Mouse (Mus musculus): ENCODE data around the gene Zfp950.
"Not testable (repeated sequence)": the region's sequence is repeated elsewhere in the genome, so short reads cannot be mapped to it uniquely, and the experiment has no call there.

Zfp950 gene

GRCm38 (mm10) chr19:61140342-61141206 is at the start of gene Zfp950:
TSS of gene Zfp950 (minus strand) at chr19:61140840.
- peak; percentile 89 to 90 for DNase-seq (ENCODE audit: low spot score in 2 of 2)

DNA sequence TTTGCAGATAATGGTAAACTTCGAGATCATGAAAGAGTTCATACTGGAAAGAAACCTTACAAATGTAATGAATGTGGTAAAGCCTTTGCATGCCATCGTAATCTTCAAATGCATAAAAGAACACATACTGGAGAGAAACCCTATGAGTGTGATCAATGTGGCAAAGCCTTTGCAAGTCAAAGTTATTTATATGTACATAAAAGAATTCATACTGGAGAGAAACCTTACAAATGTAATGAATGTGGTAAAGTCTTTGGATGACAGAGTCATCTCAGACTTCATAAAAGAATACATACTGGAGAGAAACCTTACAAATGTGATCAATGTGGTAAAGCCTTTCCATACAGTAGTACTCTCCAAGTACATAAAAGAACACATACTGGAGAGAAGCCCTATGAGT is 43.0 kb upstream of the Zfp950 start, which contains the start of gene Gm6020:
TSS of gene Gm6020 (plus strand) at position 301 of the 400 bp plus-strand sequence.
- not testable (repeated sequence) for DNase-seq (ENCODE audit: low spot score in 2 of 2)

DNA sequence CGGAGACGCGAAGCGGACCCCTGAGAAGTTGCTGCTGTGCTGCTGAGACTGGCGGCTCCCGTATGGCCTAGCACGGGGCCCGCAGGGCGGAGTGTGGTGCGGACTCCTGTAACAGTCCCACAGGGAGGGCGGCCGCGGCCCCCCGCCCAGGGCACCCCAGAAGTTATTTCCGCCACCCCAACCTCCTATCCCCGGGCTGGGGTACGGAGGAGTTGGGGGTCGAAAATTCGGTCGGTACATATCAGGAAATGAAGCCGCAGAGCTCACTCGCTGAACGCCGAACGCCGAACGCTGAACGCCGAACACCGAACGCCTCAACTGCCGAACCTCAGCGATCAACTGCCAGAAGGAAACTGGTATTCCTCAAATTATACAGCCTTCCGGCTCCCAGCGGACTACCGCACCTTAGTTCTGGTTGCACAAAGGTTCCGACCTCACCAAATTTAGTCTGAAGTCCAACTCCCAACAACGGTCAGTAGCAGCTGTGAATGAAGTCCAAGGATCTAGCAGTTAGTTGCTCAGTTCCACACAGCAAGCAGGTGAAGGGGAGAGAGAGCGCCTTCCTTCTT is 35.2 kb upstream of the Zfp950 start, which contains the start of gene Gm7102:
TSS of gene Gm7102 (minus strand) at position 554 of the 569 bp plus-strand sequence.
- no peak for DNase-seq (ENCODE audit: low spot score in 2 of 2)

GRCm38 (mm10) chr19:61151701-61152420 is 11.2 kb upstream of the Zfp950 start:
- no peak for DNase-seq (ENCODE audit: low spot score in 2 of 2)

DNA sequence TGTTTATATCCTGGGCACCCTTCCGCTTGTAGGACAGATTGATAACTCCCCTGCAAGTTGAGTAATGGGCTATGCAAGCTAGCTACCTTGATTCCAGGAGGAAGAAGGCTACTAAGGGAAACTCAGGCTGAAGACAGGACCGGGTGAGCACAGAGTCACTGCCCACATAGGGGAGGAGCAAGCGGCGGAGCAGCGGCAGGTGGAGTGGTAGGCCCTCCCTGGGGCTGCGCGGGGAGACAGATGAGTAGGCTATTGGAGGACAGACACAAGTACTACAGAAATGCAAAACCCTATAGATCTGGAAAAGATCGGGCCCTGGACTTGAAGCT is 10.7 kb upstream of the Zfp950 start:
- DNase-seq (ENCODE audit: low spot score in 2 of 2), result no peak

GRCm38 (mm10) chr19:61141299-61141698 is 659 bp upstream of the Zfp950 start:
- no peak for DNase-seq (ENCODE audit: low spot score in 2 of 2)

DNA sequence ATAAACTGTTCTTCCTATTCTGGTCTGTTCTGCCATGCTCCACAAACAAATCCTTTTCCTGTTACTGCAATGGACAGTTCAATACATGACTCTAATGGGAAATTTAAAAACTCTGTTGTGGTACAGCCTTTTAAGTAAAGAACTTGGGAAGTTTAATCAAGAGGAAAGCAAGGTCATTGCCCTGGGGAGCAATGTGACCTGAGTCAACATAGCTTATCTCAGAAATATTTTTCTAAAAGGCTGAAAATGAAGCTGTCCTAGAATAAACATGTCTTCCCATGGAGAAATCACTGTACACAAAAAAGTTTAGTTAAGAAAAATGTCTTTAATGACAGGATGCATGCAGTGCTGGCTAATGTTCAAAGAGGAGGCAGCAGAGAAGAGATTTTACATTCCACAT is 2.0 kb downstream of the Zfp950 start:
- no peak for DNase-seq (ENCODE audit: low spot score in 2 of 2)

- no peak for DNase-seq (ENCODE audit: low spot score in 2 of 2)
Measured at GRCm38 (mm10) chr19:61131096-61131495, 9.5 kb downstream of the Zfp950 start.

DNA sequence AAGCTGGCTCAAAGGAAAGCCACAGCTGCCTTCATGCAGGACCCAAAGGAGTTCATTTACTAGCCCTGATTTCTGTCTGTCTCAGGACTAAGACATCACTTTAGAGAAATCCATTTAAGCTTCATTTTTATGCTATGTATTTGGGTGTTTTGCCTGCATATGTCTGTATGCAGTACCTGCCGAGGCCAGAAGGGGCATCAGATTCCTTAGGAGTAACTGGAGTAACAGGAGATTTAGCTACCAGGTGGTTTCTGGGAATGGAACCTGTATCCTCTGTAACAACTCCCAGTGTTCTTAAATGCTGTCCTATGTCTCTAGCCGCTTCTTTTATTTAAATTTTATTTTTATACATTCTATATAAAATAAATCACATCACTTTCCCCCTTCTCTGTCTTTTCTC is 30.5 kb downstream of the Zfp950 start:
- DNase-seq (ENCODE audit: low spot score in 2 of 2), result no peak

- DNase-seq (ENCODE audit: low spot score in 2 of 2), result peak; percentile 10
Measured at GRCm38 (mm10) chr19:61097764-61098163, 42.9 kb downstream of the Zfp950 start.

DNA sequence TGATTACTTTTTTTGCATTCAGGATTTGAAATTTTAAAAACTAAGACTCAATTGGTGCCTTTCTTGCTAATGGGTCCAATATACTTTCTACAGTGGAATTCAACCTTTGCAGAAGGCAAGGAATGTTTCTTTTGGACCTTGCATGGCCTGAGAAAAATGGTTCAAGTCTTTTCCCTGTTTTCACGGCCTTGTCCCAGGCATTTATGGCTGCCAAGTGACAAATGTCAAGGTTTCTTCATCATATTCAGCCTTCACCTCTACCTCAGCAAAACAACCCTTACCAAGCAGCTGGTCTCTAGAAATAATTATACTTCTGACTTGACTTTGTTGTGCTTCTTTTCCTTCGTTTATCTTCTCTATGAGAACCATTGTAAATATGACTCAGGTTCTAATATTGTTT is 43.9 kb downstream of the Zfp950 start:
- DNase-seq (ENCODE audit: low spot score in 2 of 2), result no peak

GRCm38 (mm10) chr19:61090541-61090940 is 50.1 kb downstream of the Zfp950 start:
- no peak for DNase-seq (ENCODE audit: low spot score in 2 of 2)

DNA sequence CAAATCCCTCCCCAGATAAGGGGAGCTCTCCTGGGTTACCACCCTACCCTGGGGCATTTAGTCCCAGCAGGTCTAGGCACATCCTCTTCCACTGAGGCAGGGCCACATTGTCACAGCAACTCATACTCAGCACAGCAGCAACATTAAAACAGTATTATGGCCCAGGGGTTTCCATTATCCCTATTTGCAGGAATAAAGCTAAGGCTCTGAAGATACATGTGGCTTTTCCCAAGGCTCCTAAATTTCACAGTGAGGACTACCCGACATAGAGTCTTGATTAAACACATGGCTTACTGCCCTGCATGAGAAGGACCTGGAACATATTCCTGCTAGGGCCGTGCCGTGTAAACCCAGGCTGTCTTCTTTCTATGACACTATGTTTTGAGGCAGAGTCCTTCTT is 51.6 kb downstream of the Zfp950 start:
- no peak for DNase-seq (ENCODE audit: low spot score in 2 of 2)

GRCm38 (mm10) chr19:61087781-61088180 is 52.9 kb downstream of the Zfp950 start:
- no peak for DNase-seq (ENCODE audit: low spot score in 2 of 2)

DNA sequence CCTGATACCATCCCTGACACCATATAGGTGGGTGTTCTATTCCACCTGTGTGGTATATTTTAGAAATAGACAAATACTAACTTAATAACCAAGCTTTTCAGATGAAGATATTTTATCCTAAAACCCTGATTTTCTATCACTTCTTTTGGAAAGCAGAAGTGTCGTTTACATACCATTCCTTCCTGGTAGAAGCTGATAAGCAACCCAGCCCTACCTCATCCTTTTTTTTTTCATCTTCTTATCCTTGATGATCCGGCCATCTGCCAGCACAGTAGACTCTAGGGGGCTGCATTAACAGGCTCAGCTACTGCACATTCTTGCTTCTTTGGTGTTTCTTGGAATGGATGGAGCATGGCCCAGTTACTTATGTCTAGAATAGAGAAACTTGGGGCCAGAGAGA is 55.4 kb downstream of the Zfp950 start:
- no peak for DNase-seq (ENCODE audit: low spot score in 2 of 2)

DNA sequence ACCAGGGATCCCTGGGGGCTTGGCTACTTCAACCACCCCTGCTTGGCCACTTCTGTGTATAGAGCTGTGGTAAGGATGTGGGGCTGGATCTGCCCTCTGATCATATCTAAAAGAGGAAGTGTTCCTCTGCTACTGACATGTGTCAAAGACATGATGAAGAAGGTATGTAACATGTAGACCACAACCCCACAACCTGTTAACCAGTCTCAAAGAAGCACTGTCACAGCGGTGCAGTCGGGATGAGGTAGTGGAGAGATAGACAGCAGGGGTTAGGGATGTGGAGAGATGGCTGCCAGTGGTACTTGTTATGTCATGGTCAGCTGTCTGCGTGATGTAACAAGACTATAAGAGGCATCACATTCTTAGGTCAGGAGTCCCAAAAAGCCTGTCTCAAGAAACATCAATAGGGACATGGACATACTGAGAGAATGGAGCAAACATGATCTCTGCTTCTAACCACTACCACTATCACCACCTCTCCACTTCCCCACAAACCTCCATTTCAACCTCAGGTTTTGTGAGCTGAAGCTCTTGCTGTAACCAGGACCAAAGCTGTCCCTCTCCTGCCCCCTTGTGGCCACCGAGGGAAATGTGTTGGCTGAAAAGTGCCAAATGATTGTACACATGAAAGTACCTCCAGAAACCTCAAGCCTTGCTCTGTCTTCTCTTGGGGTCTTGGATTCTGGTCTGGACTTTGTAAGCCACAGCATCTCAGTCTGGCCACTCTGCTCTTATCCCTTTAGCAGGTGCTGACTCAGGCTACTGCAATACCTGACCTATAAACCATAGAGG is 56.3 kb downstream of the Zfp950 start:
- peak; percentile 95 to 97 for DNase-seq (ENCODE audit: low spot score in 2 of 2)

DNA sequence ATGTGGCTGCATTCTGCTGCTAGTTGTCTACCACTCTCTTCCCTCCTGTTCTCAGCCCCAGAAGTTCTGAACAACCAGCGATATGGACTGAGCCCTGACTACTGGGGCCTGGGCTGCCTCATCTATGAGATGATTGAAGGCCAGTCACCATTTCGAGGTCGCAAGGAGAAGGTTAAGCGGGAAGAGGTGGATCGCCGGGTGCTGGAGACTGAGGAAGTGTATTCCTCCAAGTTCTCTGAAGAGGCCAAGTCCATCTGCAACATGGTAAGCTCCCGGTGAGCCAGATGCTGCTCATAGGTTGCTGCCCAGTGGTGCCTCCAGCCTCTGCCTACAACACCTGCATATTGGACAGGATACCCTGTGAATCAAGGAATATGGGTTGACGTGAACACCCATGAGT is 57.6 kb downstream of the Zfp950 start:
- no peak for DNase-seq (ENCODE audit: low spot score in 2 of 2)

GRCm38 (mm10) chr19:61080251-61080749 is 60.3 kb downstream of the Zfp950 start:
- no peak for DNase-seq (ENCODE audit: low spot score in 2 of 2)

- no peak for DNase-seq (ENCODE audit: low spot score in 2 of 2)
Measured at GRCm38 (mm10) chr19:61078622-61079021, 62.0 kb downstream of the Zfp950 start.

DNA sequence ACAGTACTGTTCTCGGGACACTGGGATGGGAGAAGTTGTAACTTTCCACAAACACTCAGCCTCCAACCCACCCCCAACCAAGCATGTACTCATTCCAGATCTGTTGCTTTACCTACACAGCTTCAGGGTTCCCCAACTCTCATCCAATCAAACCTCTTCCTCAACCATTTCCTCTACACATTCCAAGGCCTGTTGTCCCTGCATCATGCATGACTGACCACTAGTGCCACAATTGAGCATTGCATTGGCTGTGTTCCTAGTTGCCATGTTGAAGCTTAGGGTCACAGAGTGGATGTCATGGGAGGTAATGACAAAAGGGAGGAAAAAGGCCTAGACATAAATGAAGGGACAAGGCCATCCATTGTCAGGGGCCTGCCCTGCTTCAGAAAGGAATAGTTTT is 75.6 kb downstream of the Zfp950 start:
- no peak for DNase-seq (ENCODE audit: low spot score in 2 of 2)

DNA sequence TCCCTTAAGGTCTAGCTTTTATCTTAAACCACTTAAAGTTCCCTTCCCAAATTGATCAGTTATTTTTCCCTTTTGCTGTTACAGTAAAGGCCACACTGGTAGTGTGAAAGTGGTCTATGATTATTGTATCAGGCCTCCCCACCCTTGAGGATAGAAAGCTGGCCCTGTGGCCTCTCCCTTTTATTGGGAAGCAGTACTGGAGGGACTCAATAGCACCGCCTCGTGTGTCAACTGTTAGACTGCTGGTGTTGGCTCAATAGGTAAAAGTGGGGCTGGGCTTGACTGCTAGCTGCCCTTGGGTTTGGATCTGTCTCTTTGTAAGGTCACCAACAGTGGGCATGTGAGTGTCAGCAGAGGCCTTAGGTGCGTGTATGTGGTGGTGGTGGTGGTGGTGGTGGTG is 76.3 kb downstream of the Zfp950 start:
- no peak for DNase-seq (ENCODE audit: low spot score in 2 of 2)

DNA sequence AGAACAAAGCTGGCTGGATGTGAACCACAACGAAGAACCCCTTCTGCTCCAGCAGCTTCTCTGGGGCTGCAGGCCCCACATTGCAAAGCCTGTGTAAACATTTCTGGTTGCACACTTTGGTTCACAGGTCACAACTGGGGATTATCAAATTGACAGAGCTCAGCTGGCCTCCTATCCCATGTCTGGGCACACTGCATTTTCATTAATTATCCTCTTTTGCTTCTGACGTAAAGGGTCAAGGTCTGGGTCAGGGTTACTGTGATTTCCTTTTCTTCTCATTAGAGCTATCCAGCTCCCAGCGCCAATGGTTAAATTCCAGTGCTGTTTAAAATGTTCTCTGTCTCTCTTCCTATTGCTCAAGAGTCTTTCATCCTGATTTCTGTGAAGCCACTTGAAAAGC is 83.1 kb downstream of the Zfp950 start:
- DNase-seq (ENCODE audit: low spot score in 2 of 2), result no peak
